Mouse (Mus musculus): ENCODE data around the gene Tspan2.

GRCm38 (mm10) chr3:102729416-102729815 lies 4.9 kb upstream of the Tspan2 start:
- TF ChIP-seq TAL1 (conservative IDR thresholded peaks at IDR 0.05; ENCODE audit: low read depth, low read length) = no peak
- no peak for TF ChIP-seq CTCF (IDR thresholded peaks at IDR 0.05; ENCODE audit: low read depth, low read length)
- TF ChIP-seq GATA1 (IDR thresholded peaks at IDR 0.05; ENCODE audit: borderline replicate concordance, low read length) = no peak
- no peak for TF ChIP-seq GATA2 (IDR thresholded peaks at IDR 0.05; ENCODE audit: borderline replicate concordance, low read depth, low read length)
- no peak for TF ChIP-seq POLR2AphosphoS5 (IDR thresholded peaks at IDR 0.05; ENCODE audit: insufficient replicate concordance, low read depth, low read length)
